Mouse (Mus musculus) heart, postnatal 0 days (tissue): Measurements from ENCODE around the gene Olfr881. TPM values are rescaled to one million over a fixed set of nuclear protein-coding genes. Genes with fewer than 3 reads are reported as not detected.

Experiments used
- ATAC-seq: fragments of 200-750 bp; cut with Nextera tagmentation; 2 replicates; pipeline ENCODE4 v1.8.0; 2017; ENCODE audit warnings: low read depth, moderate number of reproducible peaks, moderate library complexity; ENCODE audit not compliant: insufficient read depth
- DNase-seq: peaks from one replicate; pipeline ENCODE4 v3.0.0-alpha.2; 2016; ENCODE audit warnings: low spot score
- H3K27ac ChIP-seq: fragments of 300-500 bp; sonication (generic); 2 replicates; pipeline ENCODE4 v1.5.1; 2014; ENCODE audit warnings: low read depth, mild to moderate bottlenecking
- H3K27me3 ChIP-seq: fragments of 300-500 bp; sonication (generic); 2 replicates; pipeline ENCODE4 v1.6.1; 2014; ENCODE audit warnings: low read length, mixed read lengths; ENCODE audit not compliant: control insufficient read depth, insufficient read depth
- H3K36me3 ChIP-seq: fragments of 300-500 bp; sonication (generic); replicated peaks from 2 replicates; pipeline ENCODE4 v1.6.1; 2014; ENCODE audit warnings: low read length, mixed read lengths; ENCODE audit not compliant: control insufficient read depth, insufficient read depth
- H3K4me1 ChIP-seq: fragments of 300-500 bp; sonication (generic); 2 replicates; pipeline ENCODE4 v1.6.1; 2014; ENCODE audit warnings: antibody characterized with exemption; ENCODE audit not compliant: control insufficient read depth, insufficient read depth
- H3K4me2 ChIP-seq: fragments of 300-500 bp; sonication (generic); 2 replicates; pipeline ENCODE4 v1.6.1; 2014; ENCODE audit warnings: low read depth, mild to moderate bottlenecking, low read length, moderate library complexity
- H3K4me3 ChIP-seq: fragments of 300-500 bp; sonication (generic); 2 replicates; pipeline ENCODE4 v1.5.1; 2014; ENCODE audit warnings: low read depth, low read length
- H3K9ac ChIP-seq: fragments of 300-500 bp; sonication (generic); replicated peaks from 2 replicates; pipeline ENCODE4 v1.6.1; 2014; ENCODE audit warnings: low read depth, low read length, mixed read lengths
- H3K9me3 ChIP-seq: fragments of 300-500 bp; sonication (generic); replicated peaks from 2 replicates; pipeline ENCODE4 v1.6.1; 2016; ENCODE audit warnings: low read length; ENCODE audit not compliant: control insufficient read depth
- CTCF ChIP-seq: IDR thresholded peaks from 2 replicates; pipeline ENCODE4 v1.5.1; 2016; ENCODE audit warnings: antibody characterized with exemption, control low read depth, low read depth
- EP300 ChIP-seq: IDR thresholded peaks from 2 replicates; pipeline ENCODE4 v1.6.1; 2016; ENCODE audit warnings: antibody characterized with exemption, low read depth
- WGBS: fragments of 180-500 bp; shearing (Covaris S2); extraction: QIAGEN DNeasy Blood & Tissue Kit; methylation state at CpG from one replicate; pipeline ENCODE4 v1.1.7; 2014; 5-methylcytosine and 5-hydroxymethylcytosine counted together
- polyA plus RNA-seq: library from polyadenylated mRNA; unstranded; fragments of >200 nt; fragmentation: Nextera tagmentation; extraction: Ambion mirVana; gene quantifications from 2 replicates; pipeline ENCODE4 v1.2.1, GENCODE M21; 2015
- total RNA-seq: library from RNA; depleted of rRNA; stranded (reverse); fragments of >200 nt; gene quantifications from 2 replicates; pipeline ENCODE4 v1.2.3, GENCODE M21; 2014; ENCODE audit warnings: low replicate concordance; rRNA removed

Gene Olfr881
- total RNA-seq (not detected in 2 replicates), polyA plus RNA-seq (not detected in 2 replicates)

DNA sequence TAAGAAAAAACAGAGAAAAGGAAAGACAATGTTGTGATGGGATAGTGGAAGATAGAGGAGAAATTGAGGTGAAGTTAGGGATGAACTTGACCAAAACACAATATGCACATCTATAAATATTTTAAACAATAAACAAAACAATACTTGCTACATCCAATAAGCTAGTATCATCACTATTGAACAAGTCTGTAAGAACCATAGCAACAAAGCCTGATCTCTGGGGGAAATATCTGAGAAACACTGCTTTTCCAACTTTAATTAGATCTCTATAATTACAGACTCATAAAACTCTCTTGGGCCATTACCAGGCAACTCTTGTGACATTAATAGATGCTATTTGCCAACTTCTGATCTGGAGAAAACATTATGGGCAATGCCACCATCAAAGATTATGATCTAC, at the start of gene Olfr881:
Olfr881 (plus strand) TSS at position 301 of the 400 bp plus-strand sequence.
- DNase-seq (no peak), ATAC-seq (no peak)
- no peak within 1 kb of the TSS for H3K9ac ChIP-seq
- H3K4me1 ChIP-seq: no peaks in the 10 kb centered on the region
- H3K9me3 ChIP-seq: no peaks in the 10 kb centered on the region
- H3K27ac ChIP-seq: no peak within 1 kb of the TSS
- no peaks in the 10 kb centered on the region for H3K36me3 ChIP-seq
- no peaks in the 10 kb centered on the region for H3K27me3 ChIP-seq
- TF ChIP-seq EP300: no peak
- no peak for TF ChIP-seq CTCF
- H3K4me2 ChIP-seq: no peak within 1 kb of the TSS
- H3K4me3 ChIP-seq: no peak within 1 kb of the TSS

DNA sequence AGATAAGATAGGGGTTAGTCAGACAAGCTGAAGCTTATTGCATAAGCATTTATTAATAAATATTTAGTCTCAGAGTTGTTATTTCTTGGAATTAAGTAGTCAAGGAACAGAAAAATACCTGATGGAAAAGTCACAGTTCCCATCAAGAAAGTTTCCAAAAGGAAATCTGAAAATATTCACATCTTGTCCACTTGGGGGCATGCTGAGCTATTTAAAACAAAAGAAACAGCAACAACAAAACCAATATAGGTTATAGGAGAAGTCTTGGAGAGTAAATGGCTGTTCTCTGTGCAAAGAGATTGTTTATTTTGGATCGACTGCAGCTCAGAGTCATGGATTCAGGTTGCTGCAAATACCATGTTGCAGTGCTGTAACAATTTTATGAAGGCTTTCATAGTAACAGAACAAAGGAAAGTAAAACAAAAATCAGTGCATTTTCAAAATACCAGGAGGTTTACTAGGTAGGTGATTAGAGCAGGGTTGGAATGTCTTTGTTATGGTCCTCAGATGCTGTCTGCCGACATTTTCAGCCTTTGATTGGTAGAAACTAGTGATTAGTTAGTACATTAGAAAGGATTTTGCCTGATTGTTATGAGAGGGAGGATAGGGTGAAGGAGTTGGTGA, 7.1 kb downstream of the Olfr881 start:
- H3K27ac ChIP-seq: no peak overlapping the region
- TF ChIP-seq EP300 (no peak), CTCF (no peak)
- DNase-seq (no peak), ATAC-seq (no peak)
- no peaks in the 10 kb centered on the region for H3K4me1 ChIP-seq
- no peak overlapping the region for H3K4me2 ChIP-seq
- 25% methylated on average over 2 of the region's 2 CpGs for WGBS
- H3K9ac ChIP-seq: no peak overlapping the region
- no peaks in the 10 kb centered on the region for H3K27me3 ChIP-seq
- H3K4me3 ChIP-seq: no peak overlapping the region
- H3K9me3 ChIP-seq: no peaks in the 10 kb centered on the region
- no peaks in the 10 kb centered on the region for H3K36me3 ChIP-seq

DNA sequence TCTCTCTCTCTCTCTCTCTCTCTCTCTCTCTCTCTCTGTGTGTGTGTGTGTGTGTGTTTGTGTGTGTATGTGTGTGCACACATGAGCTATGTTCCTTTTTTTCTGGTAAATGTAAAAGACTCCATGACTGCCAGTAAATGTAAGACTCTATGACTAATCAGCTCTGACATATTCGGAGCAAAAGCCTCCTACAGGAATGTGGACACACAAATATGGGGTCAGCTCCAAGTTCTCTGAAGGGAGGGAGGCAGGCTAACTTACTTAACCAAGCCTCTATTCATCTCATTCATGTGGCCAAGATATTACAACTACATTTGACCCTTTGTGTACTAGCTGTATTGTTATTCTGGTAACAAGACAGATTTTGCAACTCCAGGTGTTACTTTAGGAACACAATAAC, 8.4 kb downstream of the Olfr881 start:
- Histone ChIP-seq H3K4me1 (no peaks in the 10 kb centered on the region), H3K4me2 (no peak overlapping the region), H3K27ac (no peak overlapping the region), H3K9me3 (no peaks in the 10 kb centered on the region), H3K27me3 (no peaks in the 10 kb centered on the region), H3K36me3 (no peaks in the 10 kb centered on the region), H3K9ac (no peak overlapping the region), H3K4me3 (no peak overlapping the region)
- 31% methylated on average over 1 of the region's 1 CpGs for WGBS
- ATAC-seq (no peak), DNase-seq (no peak)
- TF ChIP-seq CTCF: no peak
- no peak for TF ChIP-seq EP300

DNA sequence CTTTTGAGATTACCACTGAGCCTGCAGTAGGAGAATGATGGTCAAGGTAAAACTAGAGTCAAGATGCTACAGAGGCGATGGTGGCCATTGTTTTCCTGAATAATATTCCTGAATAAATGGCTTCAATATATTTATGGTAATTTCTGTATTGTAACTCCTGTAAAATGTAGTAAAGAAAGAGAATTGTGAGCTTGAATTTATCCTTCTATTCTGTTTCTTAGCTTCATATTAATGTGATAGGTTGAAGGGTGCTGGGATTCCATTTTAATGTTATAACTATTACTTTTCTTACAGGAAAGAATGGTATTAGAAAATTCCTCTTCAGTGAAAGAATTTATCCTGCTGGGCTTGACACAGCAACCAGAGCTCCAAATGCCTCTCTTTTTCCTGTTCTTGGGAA, 33.9 kb downstream of the Olfr881 start, which contains the start of gene Olfr883:
Olfr883 (plus strand) TSS at position 301 of the 400 bp plus-strand sequence.
- Histone ChIP-seq H3K36me3 (no peaks in the 10 kb centered on the region), H3K9me3 (no peaks in the 10 kb centered on the region)
- no peak for DNase-seq

More for the DNA sequence above, 33.9 kb downstream of the Olfr881 start, which contains the start of gene Olfr883:
- Histone ChIP-seq H3K27ac (no peak within 1 kb of the TSS), H3K9ac (no peak within 1 kb of the TSS), H3K27me3 (no peaks in the 10 kb centered on the region), H3K4me2 (no peak within 1 kb of the TSS), H3K4me1 (no peaks in the 10 kb centered on the region), H3K4me3 (no peak within 1 kb of the TSS)
- TF ChIP-seq EP300: no peak
- TF ChIP-seq CTCF: no peak
- WGBS: 70% methylated on average over 1 of the region's 1 CpGs
- no peak for ATAC-seq

Other genes with a start within 250 kb of the Olfr881 start
- gene Olfr874, start 246.7 kb upstream of the Olfr881 start, total RNA-seq: not detected in 2 replicates
- not detected in 2 replicates for gene Olfr874, start 246.7 kb upstream of the Olfr881 start, polyA plus RNA-seq
- not detected in 2 replicates for gene Olfr875, start 220.0 kb upstream of the Olfr881 start, total RNA-seq
- gene Olfr875, start 220.0 kb upstream of the Olfr881 start, polyA plus RNA-seq: not detected in 2 replicates
- gene Olfr876, start 188.8 kb upstream of the Olfr881 start, total RNA-seq: not detected in 2 replicates
- gene Olfr876, start 188.8 kb upstream of the Olfr881 start, polyA plus RNA-seq: not detected in 2 replicates
- not detected in 2 replicates for gene Olfr877, start 137.6 kb upstream of the Olfr881 start, total RNA-seq
- not detected in 2 replicates for gene Olfr877, start 137.6 kb upstream of the Olfr881 start, polyA plus RNA-seq
- not detected in 2 replicates for gene Olfr145, start 95.1 kb upstream of the Olfr881 start, total RNA-seq
- not detected in 2 replicates for gene Olfr145, start 95.1 kb upstream of the Olfr881 start, polyA plus RNA-seq
- not detected in 2 replicates for gene Olfr878, start 74.0 kb upstream of the Olfr881 start, total RNA-seq
- not detected in 2 replicates for gene Olfr878, start 74.0 kb upstream of the Olfr881 start, polyA plus RNA-seq
- gene Olfr883, start 34.0 kb downstream of the Olfr881 start, total RNA-seq: not detected in 2 replicates
- gene Olfr883, start 34.0 kb downstream of the Olfr881 start, polyA plus RNA-seq: not detected in 2 replicates
- not detected in 2 replicates for gene Olfr884, start 54.7 kb downstream of the Olfr881 start, total RNA-seq
- not detected in 2 replicates for gene Olfr884, start 54.7 kb downstream of the Olfr881 start, polyA plus RNA-seq
- gene Olfr885, start 69.5 kb downstream of the Olfr881 start, total RNA-seq: not detected in 2 replicates
- not detected in 2 replicates for gene Olfr885, start 69.5 kb downstream of the Olfr881 start, polyA plus RNA-seq
- gene Olfr887, start 92.2 kb downstream of the Olfr881 start, total RNA-seq: not detected in 2 replicates
- gene Olfr887, start 92.2 kb downstream of the Olfr881 start, polyA plus RNA-seq: not detected in 2 replicates
- gene Olfr888, start 116.3 kb downstream of the Olfr881 start, total RNA-seq: not detected in 2 replicates
- gene Olfr888, start 116.3 kb downstream of the Olfr881 start, polyA plus RNA-seq: not detected in 2 replicates
- gene Olfr889, start 123.4 kb downstream of the Olfr881 start, total RNA-seq: not detected in 2 replicates
- gene Olfr889, start 123.4 kb downstream of the Olfr881 start, polyA plus RNA-seq: not detected in 2 replicates
- not detected in 2 replicates for gene Olfr890, start 150.7 kb downstream of the Olfr881 start, total RNA-seq
- not detected in 2 replicates for gene Olfr890, start 150.7 kb downstream of the Olfr881 start, polyA plus RNA-seq
- gene Olfr891, start 189.0 kb downstream of the Olfr881 start, total RNA-seq: not detected in 2 replicates
- gene Olfr891, start 189.0 kb downstream of the Olfr881 start, polyA plus RNA-seq: not detected in 2 replicates
- gene Olfr893, start 216.5 kb downstream of the Olfr881 start, total RNA-seq: not detected in 2 replicates
- gene Olfr893, start 216.5 kb downstream of the Olfr881 start, polyA plus RNA-seq: not detected in 2 replicates
- gene Olfr894, start 226.2 kb downstream of the Olfr881 start, total RNA-seq: not detected in 2 replicates
- gene Olfr894, start 226.2 kb downstream of the Olfr881 start, polyA plus RNA-seq: not detected in 2 replicates